Mouse (Mus musculus) kidney, postnatal 4 days (tissue): Measurements from ENCODE around the gene Mta3.
"Not testable (repeated sequence)": the region's sequence is repeated elsewhere in the genome, so short reads cannot be mapped to it uniquely, and the experiment has no call there.

Experiments
- DNase-seq, 2 experiments: peaks; one replicate each; pipeline ENCODE4 v3.0.0; 2021; ENCODE audit warnings: mixed read lengths in 2 of 2

Mta3 gene

GRCm38 (mm10) chr17:83709517-83709916, 3.6 kb downstream of the Mta3 start:
- DNase-seq = not testable (repeated sequence)

- DNase-seq = no peak
Measured at GRCm38 (mm10) chr17:83710639-83711038, 4.7 kb downstream of the Mta3 start.

- no peak for DNase-seq
Measured at GRCm38 (mm10) chr17:83712341-83712740, 6.4 kb downstream of the Mta3 start.

GRCm38 (mm10) chr17:83720449-83720848, 14.5 kb downstream of the Mta3 start:
- no peak for DNase-seq

- DNase-seq = no peak
Measured at GRCm38 (mm10) chr17:83721157-83721556, 15.2 kb downstream of the Mta3 start.

GRCm38 (mm10) chr17:83723064-83723463, 17.1 kb downstream of the Mta3 start:
- DNase-seq = no peak

GRCm38 (mm10) chr17:83726496-83726895, 20.5 kb downstream of the Mta3 start:
- DNase-seq = peak; percentile 18 to 21

GRCm38 (mm10) chr17:83727707-83728106, 21.7 kb downstream of the Mta3 start:
- no peak for DNase-seq

GRCm38 (mm10) chr17:83729029-83729428, 23.1 kb downstream of the Mta3 start:
- DNase-seq = no peak

- DNase-seq = no peak
Measured at GRCm38 (mm10) chr17:83730123-83730522, 24.2 kb downstream of the Mta3 start.

- peak; percentile 22 to 53 for DNase-seq
Measured at GRCm38 (mm10) chr17:83732166-83732629, 26.2 kb downstream of the Mta3 start.

- peak; percentile 70 to 75 for DNase-seq
Measured at GRCm38 (mm10) chr17:83732801-83733200, 26.8 kb downstream of the Mta3 start.

GRCm38 (mm10) chr17:83736701-83737100, 30.7 kb downstream of the Mta3 start:
- no peak for DNase-seq

GRCm38 (mm10) chr17:83737775-83738174, 31.8 kb downstream of the Mta3 start:
- DNase-seq = no peak

GRCm38 (mm10) chr17:83740135-83740676, 34.2 kb downstream of the Mta3 start:
- no peak for DNase-seq

- DNase-seq = no peak
Measured at GRCm38 (mm10) chr17:83741243-83741642, 35.3 kb downstream of the Mta3 start.

GRCm38 (mm10) chr17:83744231-83744824, 38.4 kb downstream of the Mta3 start:
- DNase-seq = no peak

- no peak for DNase-seq
Measured at GRCm38 (mm10) chr17:83747405-83748160, 41.6 kb downstream of the Mta3 start.

GRCm38 (mm10) chr17:83750216-83750950, 44.4 kb downstream of the Mta3 start:
- no peak for DNase-seq

GRCm38 (mm10) chr17:83753112-83753899, 47.3 kb downstream of the Mta3 start:
- no peak for DNase-seq

GRCm38 (mm10) chr17:83758096-83758495, 52.1 kb downstream of the Mta3 start:
- DNase-seq = no peak

- no peak for DNase-seq
Measured at GRCm38 (mm10) chr17:83759547-83759946, 53.6 kb downstream of the Mta3 start.

GRCm38 (mm10) chr17:83764538-83764937, 58.6 kb downstream of the Mta3 start:
- no peak for DNase-seq
